Mouse (Mus musculus): ENCODE data around the gene Sema3b.

The Sema3b gene

GRCm38 (mm10) chr9:107547957-107548356 lies 61.1 kb downstream of the Sema3b start:
- no peak for DNase-seq (ENCODE audit: low spot score)
